Mouse (Mus musculus): ENCODE data around the gene Kcnc4. TPM values are rescaled to one million over a fixed set of nuclear protein-coding genes. Genes with fewer than 3 reads are reported as not detected.

The Kcnc4 gene
- polyA plus RNA-seq, 1 experiment: not detected

DNA sequence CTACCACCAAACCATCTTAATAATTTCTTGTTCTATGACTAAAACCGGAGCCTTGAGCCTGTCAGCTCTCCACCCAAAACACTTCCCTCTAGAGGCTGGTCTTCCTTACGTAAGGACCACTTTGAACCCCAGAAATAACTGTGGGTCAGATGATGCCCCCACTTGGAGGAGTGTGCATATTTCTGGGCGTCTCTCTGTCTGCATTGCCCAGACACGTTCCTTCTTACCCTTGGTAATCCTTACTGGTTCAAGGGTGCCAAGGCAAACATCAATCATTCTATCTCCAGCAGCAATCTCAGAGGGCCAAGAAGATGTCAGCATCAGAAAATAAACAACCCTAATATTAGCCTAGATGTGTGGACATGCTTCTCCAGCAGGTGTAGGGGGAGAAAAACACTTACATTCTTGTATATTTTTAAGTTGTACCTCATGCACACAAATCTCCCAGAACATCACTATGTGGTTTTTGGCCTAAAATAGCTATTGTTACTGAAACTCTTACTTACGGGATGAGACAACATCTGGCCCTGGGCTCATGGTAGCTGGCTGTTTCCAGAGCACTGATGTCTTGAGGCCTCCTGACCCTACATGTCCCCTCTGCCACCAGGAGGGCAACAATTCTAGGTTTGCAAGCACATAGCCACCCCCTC, 59.2 kb downstream of the Kcnc4 start:
- Histone ChIP-seq H3K4me1 (ENCODE audit: control insufficient read depth, insufficient read depth, low read length) (no peaks in the 10 kb centered on the region), H3K27ac (ENCODE audit: control insufficient read depth, insufficient read depth, low read depth, low read length, poor library complexity) (no peak overlapping the region), H3K4me3 (replicated peaks; ENCODE audit: control insufficient read depth, low read depth, low read length) (no peak overlapping the region)
- WGBS: 69% methylated on average over 5 of the region's 5 CpGs
- no peak for TF ChIP-seq CTCF (IDR thresholded peaks at IDR 0.05; ENCODE audit: control insufficient read depth, insufficient read depth, low read length)
- TF ChIP-seq POLR2A (IDR thresholded peaks at IDR 0.05; ENCODE audit: borderline replicate concordance, control insufficient read depth, low read depth, low read length): no peak

DNA sequence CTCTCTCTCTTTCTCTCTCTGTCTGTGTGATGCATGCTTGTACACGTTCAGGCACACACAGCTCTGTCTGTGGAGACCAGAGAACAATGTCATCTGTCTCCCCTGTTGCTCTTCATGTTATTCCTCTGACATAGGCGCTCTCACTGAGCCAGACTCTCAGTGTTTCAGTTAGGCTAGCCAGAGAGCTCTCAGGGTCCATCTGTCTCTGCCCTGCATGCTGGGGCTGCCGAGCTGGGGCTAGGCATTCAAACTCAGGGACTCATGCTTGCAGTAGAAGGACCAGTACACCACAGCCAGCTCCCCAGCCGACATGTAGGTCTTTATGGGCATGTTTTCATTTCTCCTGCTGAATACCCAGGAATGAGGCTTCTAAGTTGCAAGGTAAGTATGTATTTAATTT, 68.2 kb downstream of the Kcnc4 start:
- TF ChIP-seq CTCF (IDR thresholded peaks at IDR 0.05; ENCODE audit: control insufficient read depth, insufficient read depth, low read length) (no peak), POLR2A (IDR thresholded peaks at IDR 0.05; ENCODE audit: borderline replicate concordance, control insufficient read depth, low read depth, low read length) (no peak)
- H3K4me1 ChIP-seq (ENCODE audit: control insufficient read depth, insufficient read depth, low read length): no peaks in the 10 kb centered on the region
- H3K27ac ChIP-seq (ENCODE audit: control insufficient read depth, insufficient read depth, low read depth, low read length, poor library complexity): no peak overlapping the region
- no peak overlapping the region for H3K4me3 ChIP-seq (replicated peaks; ENCODE audit: control insufficient read depth, low read depth, low read length)
- WGBS: 41% methylated on average over 4 of the region's 4 CpGs

Other genes with a start within 250 kb of the Kcnc4 start
- not detected in 2 replicates for gene Cym, start 237.8 kb downstream of the Kcnc4 start, polyA plus RNA-seq (2011; ENCODE audit: insufficient read depth, insufficient read length, low replicate concordance, missing spikeins)
- not detected in 2 replicates for gene A630076J17Rik, start 228.9 kb downstream of the Kcnc4 start, polyA plus RNA-seq (2011; ENCODE audit: insufficient read depth, insufficient read length, low replicate concordance, missing spikeins)
- not detected in 2 replicates for gene Prok1, start 219.8 kb downstream of the Kcnc4 start, polyA plus RNA-seq (2011; ENCODE audit: insufficient read depth, insufficient read length, low replicate concordance, missing spikeins)
- gene Lamtor5, start 180.7 kb downstream of the Kcnc4 start, polyA plus RNA-seq (2011; ENCODE audit: insufficient read depth, insufficient read length, low replicate concordance, missing spikeins): 38.4 and 57.7 TPM in 2 replicates
- gene Slc16a4, start 168.3 kb downstream of the Kcnc4 start, polyA plus RNA-seq (2011; ENCODE audit: insufficient read depth, insufficient read length, low replicate concordance, missing spikeins): 0.80 TPM in 1 of 2 replicates, not detected in the other
- 14.6 and 26.7 TPM in 2 replicates for gene Rbm15, start 125.9 kb downstream of the Kcnc4 start, polyA plus RNA-seq (2011; ENCODE audit: insufficient read depth, insufficient read length, low replicate concordance, missing spikeins)
- gene Slc6a17, start 58.5 kb upstream of the Kcnc4 start, polyA plus RNA-seq (2011; ENCODE audit: insufficient read depth, insufficient read length, low replicate concordance, missing spikeins): 0.62 TPM in 1 of 2 replicates, not detected in the other
- not detected in 2 replicates for gene Ubl4b, start 95.5 kb upstream of the Kcnc4 start, polyA plus RNA-seq (2011; ENCODE audit: insufficient read depth, insufficient read length, low replicate concordance, missing spikeins)
- not detected in 2 replicates for gene Alx3, start 135.5 kb upstream of the Kcnc4 start, polyA plus RNA-seq (2011; ENCODE audit: insufficient read depth, insufficient read length, low replicate concordance, missing spikeins)
- gene Gm10961, start 171.8 kb upstream of the Kcnc4 start, polyA plus RNA-seq (2011; ENCODE audit: insufficient read depth, insufficient read length, low replicate concordance, missing spikeins): not detected in 2 replicates
- 13.0 and 36.0 TPM in 2 replicates for gene Strip1, start 172.1 kb upstream of the Kcnc4 start, polyA plus RNA-seq (2011; ENCODE audit: insufficient read depth, insufficient read length, low replicate concordance, missing spikeins)
- 27.3 and 38.4 TPM in 2 replicates for gene Ahcyl1, start 237.0 kb upstream of the Kcnc4 start, polyA plus RNA-seq (2011; ENCODE audit: insufficient read depth, insufficient read length, low replicate concordance, missing spikeins)

Measured in bone marrow, adult 2 months (tissue).